Mouse (Mus musculus) megakaryocyte, embryonic 14.5 days (primary cell): ENCODE data around the gene Lor.

Source experiments
- FLI1 ChIP-seq: IDR thresholded peaks from 2 replicates; pipeline ENCODE4 v1.6.1; 2012; ENCODE audit warnings: low read length, inconsistent platforms, mixed read lengths
- GATA1 ChIP-seq: IDR thresholded peaks from 3 replicates; pipeline ENCODE4 v1.6.1; 2012; ENCODE audit warnings: mixed read lengths, low read length, inconsistent platforms, borderline replicate concordance

- TF ChIP-seq GATA1 (no peak), FLI1 (no peak)
These were observed 27.8 kb upstream of the Lor start for GRCm38 (mm10) chr3:92110790-92111189.
